Mouse (Mus musculus) liver, adult 2 months (tissue): Measurements from ENCODE around the gene Tbl1xr1. TPM values are rescaled to one million over a fixed set of nuclear protein-coding genes. Genes with fewer than 3 reads are reported as not detected.

Experiments
- DNase-seq: peaks from one replicate; pipeline ENCODE4 v3.0.0-alpha.2; 2011; ENCODE audit warnings: low read depth, low spot score; ENCODE audit errors: extremely low read depth
- H3K27ac ChIP-seq: fragments of 200-500 bp; replicated peaks from 2 replicates; pipeline ENCODE4 v1.5.1; 2012; ENCODE audit warnings: low read depth, mild to moderate bottlenecking, control low read depth, inconsistent platforms, low read length; ENCODE audit not compliant: insufficient read depth
- H3K27me3 ChIP-seq: fragments of 200-500 bp; 2 replicates; pipeline ENCODE4 v1.6.1; 2012; ENCODE audit warnings: mild to moderate bottlenecking, moderate library complexity, low read length, inconsistent platforms; ENCODE audit not compliant: control insufficient read depth, insufficient read depth
- H3K36me3 ChIP-seq: fragments of 200-500 bp; 2 replicates; pipeline ENCODE4 v1.6.1; 2012; ENCODE audit warnings: low read length, inconsistent platforms; ENCODE audit not compliant: control insufficient read depth, insufficient read depth
- H3K4me1 ChIP-seq: fragments of 200-500 bp; 2 replicates; pipeline ENCODE4 v1.6.1; 2011; ENCODE audit warnings: low read length; ENCODE audit not compliant: control insufficient read depth, insufficient read depth
- H3K4me3 ChIP-seq: fragments of 200-500 bp; 2 replicates; pipeline ENCODE4 v1.5.1; 2011; ENCODE audit warnings: low read depth, mild to moderate bottlenecking, control low read depth, low read length, moderate library complexity; ENCODE audit not compliant: insufficient read depth
- H3K79me2 ChIP-seq: fragments of 200-500 bp; 2 replicates; pipeline ENCODE4 v1.6.1; 2012; ENCODE audit warnings: inconsistent platforms, mild to moderate bottlenecking, low read length, moderate library complexity; ENCODE audit not compliant: control insufficient read depth, insufficient read depth
- H3K9ac ChIP-seq: fragments of 200-500 bp; 2 replicates; pipeline ENCODE4 v1.6.1; 2012; ENCODE audit warnings: low read depth, mild to moderate bottlenecking, control low read depth, inconsistent platforms, low read length
- CTCF ChIP-seq: fragments of 200-500 bp; IDR thresholded peaks from 2 replicates; pipeline ENCODE4 v1.5.1; 2011; ENCODE audit warnings: low read depth, low read length, control low read depth
- POLR2A ChIP-seq: fragments of 200-500 bp; IDR thresholded peaks from 2 replicates; pipeline ENCODE4 v1.6.1; 2011; ENCODE audit warnings: low read length, control low read depth; ENCODE audit not compliant: insufficient read depth; ENCODE audit errors: extremely low read depth
- WGBS: fragments of 180-500 bp; shearing (Covaris S2); methylation state at CpG from one replicate; pipeline ENCODE4 v1.1.7; 2018; 5-methylcytosine and 5-hydroxymethylcytosine counted together
- polyA plus RNA-seq: library from polyadenylated mRNA; depleted of rRNA; stranded (reverse); fragments of >200 nt; gene quantifications from 2 replicates; pipeline ENCODE4 v1.2.3, GENCODE M21; 2012
- total RNA-seq: library from RNA; depleted of rRNA; stranded (reverse); fragments of >200 nt; gene quantifications from 2 replicates; pipeline ENCODE4 v1.2.3, GENCODE M21; 2014

Tbl1xr1 gene
- total and polyA plus RNA-seq, 2 experiments = 12.6 to 35.6 TPM

DNA sequence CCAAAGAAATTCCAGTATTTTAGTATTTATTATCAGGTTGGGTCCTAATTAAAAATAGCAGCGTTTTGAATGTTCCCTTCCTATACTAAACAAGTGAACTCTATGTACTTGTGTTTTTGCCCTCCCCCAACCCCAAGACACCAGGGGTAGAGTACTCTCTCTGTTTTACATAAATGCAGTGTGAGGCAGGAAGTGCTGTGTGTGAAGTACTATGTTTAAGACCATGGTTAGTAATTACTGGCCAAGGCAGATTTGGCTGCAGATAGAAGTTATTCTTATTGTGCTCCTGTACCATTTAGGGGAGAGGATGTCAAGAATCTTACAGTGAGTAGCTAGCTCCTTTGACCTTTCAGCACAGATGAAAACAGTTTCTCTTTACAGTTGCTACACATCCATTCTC, 39.7 kb downstream of the Tbl1xr1 start:
- no peaks in the 10 kb centered on the region for H3K27me3 ChIP-seq
- peaks cover 28% of the 10 kb centered on the region for H3K79me2 ChIP-seq
- 60% methylated on average over 1 of the region's 1 CpGs for WGBS
- no peak for DNase-seq
- peaks cover 7% of the 10 kb centered on the region; the same call in 1 of the 2 replicates for H3K4me1 ChIP-seq
- H3K27ac ChIP-seq = no peak overlapping the region
- no peak overlapping the region for H3K4me3 ChIP-seq
- TF ChIP-seq CTCF (no peak), POLR2A (no peak)
- no peaks in the 10 kb centered on the region; the same call in 1 of the 2 replicates for H3K36me3 ChIP-seq
- no peak overlapping the region for H3K9ac ChIP-seq

DNA sequence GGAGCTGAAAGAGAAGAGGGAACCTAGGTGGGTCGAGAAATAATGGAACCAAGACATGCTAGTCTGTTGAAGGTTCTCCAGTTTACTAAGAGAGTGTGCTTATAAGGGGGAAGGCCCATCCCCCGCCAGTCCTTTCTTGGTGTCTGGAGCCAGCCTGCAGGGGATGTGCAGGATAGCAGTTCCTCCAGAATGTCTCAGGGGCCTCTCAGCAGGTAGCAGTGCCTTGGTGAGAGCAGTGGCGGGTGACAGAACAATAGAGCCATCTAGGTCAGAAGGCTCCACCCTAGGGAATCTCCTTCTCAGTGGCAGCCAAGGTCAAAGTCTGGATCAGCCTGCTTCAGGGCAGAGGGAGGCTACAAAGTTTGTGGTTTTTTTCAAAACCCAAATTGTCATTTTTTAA, 45.3 kb downstream of the Tbl1xr1 start:
- Histone ChIP-seq H3K9ac (no peak overlapping the region), H3K79me2 (peaks cover 51% of the 10 kb centered on the region), H3K27me3 (no peaks in the 10 kb centered on the region), H3K36me3 (no peaks in the 10 kb centered on the region), H3K4me3 (no peak overlapping the region), H3K4me1 (peaks cover 13% of the 10 kb centered on the region), H3K27ac (no peak overlapping the region)
- TF ChIP-seq POLR2A (no peak), CTCF (no peak)
- WGBS = 46% methylated on average over 3 of the region's 3 CpGs
- peak; percentile 32 for DNase-seq

DNA sequence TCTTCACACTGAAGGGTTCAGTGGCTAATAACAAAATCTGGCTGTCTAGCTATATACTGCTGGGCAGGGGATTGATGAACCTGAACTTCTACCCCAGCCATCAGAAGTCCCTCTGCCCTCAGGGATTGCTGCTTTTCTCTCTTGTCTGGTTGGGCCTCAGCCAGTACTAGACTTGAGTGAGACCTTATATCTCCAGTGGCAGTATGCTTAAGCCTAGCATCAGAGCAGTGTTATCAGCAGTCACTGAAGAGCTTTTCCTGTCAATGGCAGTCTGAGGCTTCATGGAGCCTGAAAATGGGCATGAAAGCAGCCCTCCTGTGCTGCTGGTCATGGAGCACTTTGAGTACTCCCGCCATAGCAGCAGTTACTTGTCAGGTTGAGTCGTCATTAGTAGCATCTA, 46.7 kb downstream of the Tbl1xr1 start:
- 83% methylated on average over 2 of the region's 2 CpGs for WGBS
- Histone ChIP-seq H3K27ac (no peak overlapping the region), H3K9ac (no peak overlapping the region), H3K4me3 (no peak overlapping the region), H3K36me3 (no peaks in the 10 kb centered on the region), H3K4me1 (peaks cover 13% of the 10 kb centered on the region), H3K79me2 (peaks cover 50% of the 10 kb centered on the region), H3K27me3 (no peaks in the 10 kb centered on the region)
- TF ChIP-seq CTCF (no peak), POLR2A (no peak)
- no peak for DNase-seq

DNA sequence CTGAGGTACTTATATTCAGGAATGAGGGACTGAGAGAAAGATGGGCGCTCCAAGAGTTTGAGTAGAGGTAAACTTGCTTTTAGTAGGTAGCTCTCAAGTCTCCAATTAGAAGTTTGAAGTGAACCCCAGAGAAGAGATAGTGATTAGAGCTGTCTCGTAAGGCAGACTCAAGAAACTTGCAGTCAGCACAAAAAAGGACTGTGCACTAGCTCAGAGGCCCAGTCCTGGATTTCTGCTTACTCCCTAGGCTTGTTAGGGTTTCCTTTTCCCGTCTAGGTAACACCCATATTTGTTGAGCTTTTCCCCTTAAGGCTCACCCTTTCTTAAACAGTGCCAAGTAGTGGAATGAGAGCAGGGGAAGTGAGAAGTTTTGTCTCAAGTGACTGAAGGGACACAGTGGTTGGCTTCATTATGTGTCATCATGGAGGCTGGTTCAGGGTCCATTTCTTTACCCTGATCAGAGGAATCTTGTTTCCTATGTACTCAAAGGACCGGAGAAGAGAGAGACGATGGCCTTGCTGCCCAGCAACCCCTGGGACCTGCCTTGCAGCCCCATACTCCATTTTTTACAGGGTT, 49.9 kb downstream of the Tbl1xr1 start:
- H3K27me3 ChIP-seq = no peaks in the 10 kb centered on the region
- H3K9ac ChIP-seq = no peak overlapping the region
- 86% methylated on average over 5 of the region's 5 CpGs for WGBS
- no peaks in the 10 kb centered on the region for H3K36me3 ChIP-seq
- H3K27ac ChIP-seq = no peak overlapping the region
- H3K4me1 ChIP-seq = peaks cover 12% of the 10 kb centered on the region
- TF ChIP-seq POLR2A (no peak), CTCF (no peak)
- no peak for DNase-seq
- peaks cover 45% of the 10 kb centered on the region; the same call in 1 of the 2 replicates for H3K79me2 ChIP-seq
- no peak overlapping the region for H3K4me3 ChIP-seq

DNA sequence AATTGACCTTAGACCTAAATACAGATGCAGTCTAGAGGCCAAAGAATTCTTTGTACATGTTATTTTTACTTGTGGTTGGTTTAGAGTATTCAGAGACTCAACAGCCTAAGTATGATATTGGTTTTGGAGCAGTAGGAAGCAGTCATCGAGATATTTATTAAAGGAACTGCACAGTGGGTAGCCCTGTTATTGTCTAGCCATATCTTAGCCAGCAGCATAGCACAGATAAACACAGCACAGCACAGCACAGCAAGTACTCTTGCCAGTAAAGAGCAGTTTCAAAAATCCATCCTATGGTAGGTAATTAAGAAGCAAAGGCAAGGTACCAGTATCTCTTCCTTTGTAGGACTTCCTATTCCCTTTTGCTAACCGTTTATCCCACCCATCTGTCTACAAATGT, 54.8 kb downstream of the Tbl1xr1 start:
- 91% methylated on average over 2 of the region's 2 CpGs for WGBS
- Histone ChIP-seq H3K79me2 (peaks cover 31% of the 10 kb centered on the region), H3K4me3 (no peak overlapping the region), H3K9ac (no peak overlapping the region), H3K27ac (no peak overlapping the region), H3K36me3 (no peaks in the 10 kb centered on the region), H3K4me1 (no peaks in the 10 kb centered on the region), H3K27me3 (no peaks in the 10 kb centered on the region)
- no peak for TF ChIP-seq POLR2A
- no peak for DNase-seq

DNA sequence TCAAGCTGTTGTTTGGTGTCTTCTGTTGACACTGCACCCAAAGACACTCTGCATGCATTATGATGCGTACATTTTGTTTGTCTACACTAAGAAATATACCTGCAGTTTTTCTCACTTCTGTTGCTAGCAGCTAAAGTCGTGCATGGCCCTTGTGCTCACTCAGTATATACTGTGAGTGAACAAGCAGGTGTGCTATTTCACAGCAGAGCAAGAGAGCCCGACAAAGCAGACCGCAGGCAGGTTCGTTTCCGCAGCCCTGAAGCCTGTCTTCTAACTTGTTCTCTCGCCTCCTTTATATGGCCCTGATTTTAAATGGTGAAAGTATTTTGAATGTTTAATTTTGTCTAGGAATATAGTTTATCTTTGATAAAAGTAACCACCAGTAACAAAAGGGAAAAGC, 57.2 kb downstream of the Tbl1xr1 start:
- no peak overlapping the region for H3K9ac ChIP-seq
- peaks cover 24% of the 10 kb centered on the region for H3K79me2 ChIP-seq
- no peak overlapping the region for H3K4me3 ChIP-seq
- WGBS = 94% methylated on average over 7 of the region's 7 CpGs
- no peak for DNase-seq
- TF ChIP-seq POLR2A (no peak), CTCF (no peak)
- H3K27ac ChIP-seq = no peak overlapping the region
- H3K36me3 ChIP-seq = no peaks in the 10 kb centered on the region
- no peaks in the 10 kb centered on the region for H3K4me1 ChIP-seq
- no peaks in the 10 kb centered on the region for H3K27me3 ChIP-seq
